Mouse (Mus musculus): ENCODE results near the gene Fam155a. TPM values are rescaled to one million over a fixed set of nuclear protein-coding genes. Genes with fewer than 3 reads are reported as not detected.

Fam155a gene
- polyA plus RNA-seq, 1 experiment from 2014 or later = 0.41 TPM

- DNase-seq (ENCODE audit: low spot score) (no peak), ATAC-seq (replicated peaks; ENCODE audit: low FRiP score) (no peak)
- Histone ChIP-seq H3K9ac (ENCODE audit: low read depth, low read length) (no peak overlapping the region), H3K36me3 (ENCODE audit: control insufficient read depth, insufficient read depth, low read length) (no peaks in the 10 kb centered on the region), H3K4me1 (replicated peaks; ENCODE audit: control insufficient read depth, insufficient read depth, low read length) (no peaks in the 10 kb centered on the region), H3K4me3 (ENCODE audit: low read depth, low read length) (no peak overlapping the region), H3K27ac (ENCODE audit: low read depth, low read length) (no peak overlapping the region), H3K9me3 (ENCODE audit: control insufficient read depth, low read length) (no peaks in the 10 kb centered on the region), H3K4me2 (no peak overlapping the region), H3K27me3 (replicated peaks; ENCODE audit: control insufficient read depth, insufficient read depth, low read length) (no peaks in the 10 kb centered on the region)
- 83% methylated on average over 3 of the region's 3 CpGs for WGBS
Observed at GRCm38 (mm10) chr8:9200099-9200498, 570.9 kb downstream of the Fam155a start.

DNA sequence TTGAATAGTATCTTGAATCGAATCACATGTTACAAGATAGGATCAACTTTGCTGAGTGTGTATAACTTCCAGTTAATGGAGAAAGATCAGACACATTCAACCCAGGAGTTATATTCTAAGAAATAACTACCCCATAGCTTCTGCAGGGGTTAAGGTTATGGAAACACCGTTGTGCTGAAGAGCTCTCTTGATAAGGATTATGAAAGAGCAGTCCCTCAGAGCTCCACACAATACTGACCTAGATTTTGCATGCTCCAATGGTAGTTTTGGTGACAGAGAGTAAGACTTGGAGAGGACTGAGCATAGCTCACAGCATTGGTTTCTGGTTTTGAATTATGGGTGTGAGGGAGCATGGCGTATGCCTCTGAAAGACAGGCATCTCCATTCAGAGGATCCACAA, 579.3 kb downstream of the Fam155a start:
- Histone ChIP-seq H3K36me3 (ENCODE audit: control insufficient read depth, insufficient read depth, low read length) (no peaks in the 10 kb centered on the region), H3K4me2 (no peak overlapping the region), H3K9me3 (ENCODE audit: control insufficient read depth, low read length) (no peaks in the 10 kb centered on the region), H3K27me3 (replicated peaks; ENCODE audit: control insufficient read depth, insufficient read depth, low read length) (no peaks in the 10 kb centered on the region), H3K4me3 (ENCODE audit: low read depth, low read length) (no peak overlapping the region), H3K9ac (ENCODE audit: low read depth, low read length) (no peak overlapping the region), H3K4me1 (replicated peaks; ENCODE audit: control insufficient read depth, insufficient read depth, low read length) (no peaks in the 10 kb centered on the region), H3K27ac (ENCODE audit: low read depth, low read length) (no peak overlapping the region)
- ATAC-seq (replicated peaks; ENCODE audit: low FRiP score) = no peak
- no peak for DNase-seq (ENCODE audit: low spot score)
- WGBS = 78% methylated on average over 3 of the region's 3 CpGs

DNA sequence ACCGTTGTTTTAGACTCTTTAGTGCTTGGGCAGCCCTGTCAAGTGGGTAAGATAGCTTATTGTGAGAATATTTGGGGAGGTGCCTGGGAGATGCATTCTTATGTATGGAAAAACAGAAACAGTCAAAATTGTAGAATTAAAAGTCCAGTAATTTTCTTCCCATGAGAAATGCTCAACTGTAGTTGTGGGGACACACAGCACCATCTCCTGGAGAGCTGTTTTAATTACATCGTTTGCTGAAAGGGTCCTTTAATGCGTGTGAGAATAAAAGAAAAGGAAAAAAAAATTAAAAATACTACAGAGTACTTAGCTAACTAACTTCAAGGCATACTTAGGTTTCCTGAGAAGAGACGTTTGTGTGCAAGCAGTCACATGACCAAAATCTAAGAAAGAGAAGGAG, 582.3 kb downstream of the Fam155a start:
- 42% methylated on average over 4 of the region's 4 CpGs for WGBS
- Histone ChIP-seq H3K4me1 (replicated peaks; ENCODE audit: control insufficient read depth, insufficient read depth, low read length) (no peaks in the 10 kb centered on the region), H3K36me3 (ENCODE audit: control insufficient read depth, insufficient read depth, low read length) (no peaks in the 10 kb centered on the region), H3K27ac (ENCODE audit: low read depth, low read length) (no peak overlapping the region), H3K9me3 (ENCODE audit: control insufficient read depth, low read length) (no peaks in the 10 kb centered on the region), H3K27me3 (replicated peaks; ENCODE audit: control insufficient read depth, insufficient read depth, low read length) (no peaks in the 10 kb centered on the region), H3K4me3 (ENCODE audit: low read depth, low read length) (no peak overlapping the region), H3K9ac (ENCODE audit: low read depth, low read length) (no peak overlapping the region), H3K4me2 (no peak overlapping the region)
- no peak for DNase-seq (ENCODE audit: low spot score)
- no peak for ATAC-seq (replicated peaks; ENCODE audit: low FRiP score)

DNA sequence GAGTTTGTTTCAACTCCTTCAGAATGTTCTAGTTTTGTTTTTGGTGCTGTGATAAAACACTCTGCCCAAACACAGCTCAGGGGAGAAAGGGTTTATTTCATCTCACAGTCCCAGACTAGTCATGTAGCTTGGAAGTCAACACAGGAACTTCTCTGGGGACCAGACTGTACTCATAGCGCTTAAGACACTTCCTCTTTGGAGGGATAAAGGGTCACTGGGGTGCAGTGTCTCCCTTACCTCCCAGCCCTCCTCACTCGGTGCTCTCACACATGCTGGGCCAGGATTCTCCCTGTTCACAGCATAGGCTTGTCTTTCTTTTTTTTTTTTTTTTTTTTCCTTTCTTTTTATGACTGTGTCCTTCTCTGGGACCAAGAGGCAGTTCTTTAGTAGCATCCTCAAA, 585.8 kb downstream of the Fam155a start:
- H3K4me2 ChIP-seq = no peak overlapping the region
- no peak for DNase-seq (ENCODE audit: low spot score)
- WGBS = 62% methylated on average over 2 of the region's 2 CpGs
- H3K27ac ChIP-seq (ENCODE audit: low read depth, low read length) = no peak overlapping the region
- H3K27me3 ChIP-seq (replicated peaks; ENCODE audit: control insufficient read depth, insufficient read depth, low read length) = no peaks in the 10 kb centered on the region
- no peaks in the 10 kb centered on the region for H3K9me3 ChIP-seq (ENCODE audit: control insufficient read depth, low read length)
- ATAC-seq (replicated peaks; ENCODE audit: low FRiP score) = no peak
- H3K36me3 ChIP-seq (ENCODE audit: control insufficient read depth, insufficient read depth, low read length) = no peaks in the 10 kb centered on the region
- no peaks in the 10 kb centered on the region for H3K4me1 ChIP-seq (replicated peaks; ENCODE audit: control insufficient read depth, insufficient read depth, low read length)
- no peak overlapping the region for H3K4me3 ChIP-seq (ENCODE audit: low read depth, low read length)
- H3K9ac ChIP-seq (ENCODE audit: low read depth, low read length) = no peak overlapping the region

GRCm38 (mm10) chr8:9182461-9182860, 588.5 kb downstream of the Fam155a start:
- Histone ChIP-seq H3K9ac (ENCODE audit: low read depth, low read length) (no peak overlapping the region), H3K27me3 (replicated peaks; ENCODE audit: control insufficient read depth, insufficient read depth, low read length) (no peaks in the 10 kb centered on the region), H3K27ac (ENCODE audit: low read depth, low read length) (no peak overlapping the region), H3K4me3 (ENCODE audit: low read depth, low read length) (no peak overlapping the region), H3K4me1 (replicated peaks; ENCODE audit: control insufficient read depth, insufficient read depth, low read length) (no peaks in the 10 kb centered on the region), H3K4me2 (no peak overlapping the region), H3K36me3 (ENCODE audit: control insufficient read depth, insufficient read depth, low read length) (no peaks in the 10 kb centered on the region), H3K9me3 (ENCODE audit: control insufficient read depth, low read length) (no peaks in the 10 kb centered on the region)
- DNase-seq (ENCODE audit: low spot score) (no peak), ATAC-seq (replicated peaks; ENCODE audit: low FRiP score) (no peak)
- 88% methylated on average over 7 of the region's 7 CpGs for WGBS

GRCm38 (mm10) chr8:9180686-9181315, 590.2 kb downstream of the Fam155a start:
- Histone ChIP-seq H3K36me3 (ENCODE audit: control insufficient read depth, insufficient read depth, low read length) (no peaks in the 10 kb centered on the region), H3K4me2 (no peak overlapping the region), H3K9ac (ENCODE audit: low read depth, low read length) (no peak overlapping the region), H3K27me3 (replicated peaks; ENCODE audit: control insufficient read depth, insufficient read depth, low read length) (no peaks in the 10 kb centered on the region), H3K9me3 (ENCODE audit: control insufficient read depth, low read length) (no peaks in the 10 kb centered on the region), H3K27ac (ENCODE audit: low read depth, low read length) (no peak overlapping the region), H3K4me1 (replicated peaks; ENCODE audit: control insufficient read depth, insufficient read depth, low read length) (no peaks in the 10 kb centered on the region), H3K4me3 (ENCODE audit: low read depth, low read length) (no peak overlapping the region)
- ATAC-seq (replicated peaks; ENCODE audit: low FRiP score) (no peak), DNase-seq (ENCODE audit: low spot score) (no peak)
- WGBS = 81% methylated on average over 17 of the region's 17 CpGs

GRCm38 (mm10) chr8:9176974-9177373, 594.0 kb downstream of the Fam155a start:
- WGBS = 80% methylated on average over 7 of the region's 7 CpGs
- DNase-seq (ENCODE audit: low spot score) (no peak), ATAC-seq (replicated peaks; ENCODE audit: low FRiP score) (no peak)
- Histone ChIP-seq H3K27me3 (replicated peaks; ENCODE audit: control insufficient read depth, insufficient read depth, low read length) (no peaks in the 10 kb centered on the region), H3K9me3 (ENCODE audit: control insufficient read depth, low read length) (no peaks in the 10 kb centered on the region), H3K36me3 (ENCODE audit: control insufficient read depth, insufficient read depth, low read length) (no peaks in the 10 kb centered on the region), H3K4me2 (no peak overlapping the region), H3K27ac (ENCODE audit: low read depth, low read length) (no peak overlapping the region), H3K4me3 (ENCODE audit: low read depth, low read length) (no peak overlapping the region), H3K9ac (ENCODE audit: low read depth, low read length) (no peak overlapping the region), H3K4me1 (replicated peaks; ENCODE audit: control insufficient read depth, insufficient read depth, low read length) (no peaks in the 10 kb centered on the region)

GRCm38 (mm10) chr8:9174865-9175565, 595.9 kb downstream of the Fam155a start:
- H3K9ac ChIP-seq (ENCODE audit: low read depth, low read length) = no peak overlapping the region
- H3K9me3 ChIP-seq (ENCODE audit: control insufficient read depth, low read length) = no peaks in the 10 kb centered on the region
- ATAC-seq (replicated peaks; ENCODE audit: low FRiP score) (no peak), DNase-seq (ENCODE audit: low spot score) (no peak)
- WGBS = 36% methylated on average over 9 of the region's 9 CpGs
- H3K4me2 ChIP-seq = no peak overlapping the region
- H3K27ac ChIP-seq (ENCODE audit: low read depth, low read length) = no peak overlapping the region
- no peaks in the 10 kb centered on the region for H3K27me3 ChIP-seq (replicated peaks; ENCODE audit: control insufficient read depth, insufficient read depth, low read length)
- H3K4me3 ChIP-seq (ENCODE audit: low read depth, low read length) = no peak overlapping the region
- no peaks in the 10 kb centered on the region for H3K36me3 ChIP-seq (ENCODE audit: control insufficient read depth, insufficient read depth, low read length)
- H3K4me1 ChIP-seq (replicated peaks; ENCODE audit: control insufficient read depth, insufficient read depth, low read length) = no peaks in the 10 kb centered on the region

DNA sequence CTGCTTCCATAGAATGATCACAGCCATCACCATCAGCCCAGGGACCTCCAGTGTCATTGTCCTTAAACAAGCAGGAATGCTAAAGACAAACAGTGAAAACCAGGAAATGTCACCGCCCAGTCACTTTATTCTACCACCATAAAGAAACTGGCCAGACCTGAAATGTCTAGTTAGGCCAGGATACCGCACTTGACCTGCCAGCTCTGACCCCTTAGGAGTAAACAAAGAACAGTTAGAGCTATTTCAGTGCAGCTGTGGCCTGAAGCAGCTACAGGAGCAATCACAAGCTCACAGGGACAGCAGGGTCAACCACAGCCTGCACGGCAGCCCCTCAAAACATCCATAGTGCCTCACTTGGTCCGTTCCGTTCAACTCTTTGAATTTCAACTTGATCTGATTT, 599.1 kb downstream of the Fam155a start:
- Histone ChIP-seq H3K4me3 (ENCODE audit: low read depth, low read length) (no peak overlapping the region), H3K27me3 (replicated peaks; ENCODE audit: control insufficient read depth, insufficient read depth, low read length) (no peaks in the 10 kb centered on the region), H3K36me3 (ENCODE audit: control insufficient read depth, insufficient read depth, low read length) (no peaks in the 10 kb centered on the region), H3K4me2 (no peak overlapping the region), H3K4me1 (replicated peaks; ENCODE audit: control insufficient read depth, insufficient read depth, low read length) (no peaks in the 10 kb centered on the region), H3K27ac (ENCODE audit: low read depth, low read length) (no peak overlapping the region), H3K9ac (ENCODE audit: low read depth, low read length) (no peak overlapping the region), H3K9me3 (ENCODE audit: control insufficient read depth, low read length) (no peaks in the 10 kb centered on the region)
- WGBS = 73% methylated on average over 5 of the region's 5 CpGs
- ATAC-seq (replicated peaks; ENCODE audit: low FRiP score) = no peak
- DNase-seq (ENCODE audit: low spot score) = no peak

All from liver, embryonic 11.5 days (tissue).